Comparison of ENCODE assay signal across 18 mouse cellular contexts in the genomic region with DNA sequence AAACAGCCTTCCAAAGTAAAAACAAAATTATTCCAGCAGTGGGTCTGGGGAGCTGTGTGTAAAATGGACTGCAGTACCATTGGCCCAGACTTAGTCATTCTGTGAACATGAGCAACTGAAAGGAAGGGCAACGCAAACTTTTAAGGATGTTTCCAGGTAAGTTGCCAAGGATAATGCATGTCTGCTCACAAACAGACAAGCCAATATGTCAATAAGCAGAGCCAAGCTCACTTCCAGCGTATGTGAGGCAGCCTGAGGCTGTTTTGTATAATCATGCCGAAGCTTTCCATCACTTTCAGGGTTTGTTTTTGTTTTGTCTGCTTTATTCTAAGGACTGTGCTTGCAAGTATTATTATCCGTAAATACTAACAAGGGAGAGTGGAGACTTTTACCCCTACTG. TPM values are rescaled to one million over a fixed set of nuclear protein-coding genes. Genes with fewer than 3 reads are reported as not detected.
DNase-seq lines count a peak whose midpoint lies in the region; ATAC-seq and TF ChIP-seq lines count a peak whose summit lies in the region.
"Had no signal": no experiment of that assay in that cellular context is flagged by ENCODE, and none has a peak within 500 bp of the region (broad histone marks: within the 10 kb centered on the region; RNA-seq: fewer than 3 reads in every experiment).

No protein-coding gene starts in this region.

- no peak for TF ChIP-seq CTCF in forebrain, postnatal 0 days (IDR thresholded peaks at IDR 0.05; ENCODE audit: low read depth)
- TF ChIP-seq CTCF in hindbrain, postnatal 0 days (IDR thresholded peaks at IDR 0.05; ENCODE audit: low read depth) = no peak

- H3K9ac ChIP-seq in neural tube, embryonic 11.5 days (ENCODE audit: low read length) = no peak overlapping the region
- no peak overlapping the region for H3K9ac ChIP-seq in forebrain, postnatal 0 days
- H3K9ac ChIP-seq in hindbrain, postnatal 0 days (replicated peaks; ENCODE audit: low read length) = no peak overlapping the region
- no peak overlapping the region for H3K9ac ChIP-seq in neural tube, embryonic 15.5 days (replicated peaks)
- no peak overlapping the region for H3K9ac ChIP-seq in liver, embryonic 11.5 days (ENCODE audit: low read depth, low read length)

- no peak for DNase-seq in neural tube, embryonic 11.5 days (ENCODE audit: low spot score)
- no peak for DNase-seq in neural tube, embryonic 10.5 days (ENCODE audit: extremely low spot score, low spot score)
- peak; percentile 27 for DNase-seq in forebrain, postnatal 0 days
- peak; percentile 30 for DNase-seq in hindbrain, postnatal 0 days (ENCODE audit: low spot score)
- no peak for DNase-seq in thymus, postnatal 25 days
- no peak for DNase-seq in liver, embryonic 11.5 days (ENCODE audit: low spot score)
- no peak for DNase-seq in embryonic facial prominence, embryonic 10.5 days (ENCODE audit: low spot score)
- DNase-seq: adrenal gland, postnatal 25 days; B cell, adult 2 months; gastrocnemius, adult 2 months; kidney, adult 8-10 months; kidney, postnatal 36 days; lung, postnatal 14 days; right cerebral cortex, adult 18-20 months; thymus, adult 2 months had no signal

- H3K27me3 ChIP-seq in neural tube, embryonic 11.5 days (ENCODE audit: control insufficient read depth, insufficient read depth, low read length) = no peaks in the 10 kb centered on the region
- no peaks in the 10 kb centered on the region for H3K27me3 ChIP-seq in forebrain, postnatal 0 days (ENCODE audit: insufficient read depth, low read length)
- no peaks in the 10 kb centered on the region for H3K27me3 ChIP-seq in hindbrain, postnatal 0 days (ENCODE audit: insufficient read depth, low read length)
- H3K27me3 ChIP-seq in neural tube, embryonic 15.5 days (replicated peaks) = no peaks in the 10 kb centered on the region
- H3K27me3 ChIP-seq in liver, embryonic 11.5 days (replicated peaks; ENCODE audit: control insufficient read depth, insufficient read depth, low read length) = no peaks in the 10 kb centered on the region
- no peaks in the 10 kb centered on the region for H3K27me3 ChIP-seq in embryonic facial prominence, embryonic 10.5 days (replicated peaks; ENCODE audit: low read depth, poor library complexity, severe bottlenecking)

- peaks cover 20% of the 10 kb centered on the region for H3K4me1 ChIP-seq in neural tube, embryonic 11.5 days (ENCODE audit: control insufficient read depth, insufficient read depth, low read length)
- no peaks in the 10 kb centered on the region for H3K4me1 ChIP-seq in forebrain, postnatal 0 days (ENCODE audit: insufficient read depth)
- peaks cover 10% of the 10 kb centered on the region for H3K4me1 ChIP-seq in hindbrain, postnatal 0 days (ENCODE audit: insufficient read depth, low read length)
- peaks cover 22% of the 10 kb centered on the region for H3K4me1 ChIP-seq in neural tube, embryonic 15.5 days
- H3K4me1 ChIP-seq in liver, embryonic 11.5 days (replicated peaks; ENCODE audit: control insufficient read depth, insufficient read depth, low read length) = no peaks in the 10 kb centered on the region
- H3K4me1 ChIP-seq in embryonic facial prominence, embryonic 10.5 days = peaks cover 10% of the 10 kb centered on the region; the same call in 1 of the 2 replicates

- H3K4me2 ChIP-seq in neural tube, embryonic 11.5 days (ENCODE audit: low read depth) = peak overlapping the region; percentile 17; the same call in 1 of the 2 replicates
- no peak overlapping the region for H3K4me2 ChIP-seq in forebrain, postnatal 0 days (ENCODE audit: low read depth)
- H3K4me2 ChIP-seq in hindbrain, postnatal 0 days (ENCODE audit: low read depth, low read length) = peak overlapping the region; percentile 40
- H3K4me2 ChIP-seq in neural tube, embryonic 15.5 days = peak overlapping the region; percentile 15; the same call in 1 of the 2 replicates
- H3K4me2 ChIP-seq in liver, embryonic 11.5 days = no peak overlapping the region

- WGBS in neural tube, embryonic 11.5 days = 31% methylated on average over 4 of the region's 4 CpGs
- 7% methylated on average over 4 of the region's 4 CpGs for WGBS in forebrain, postnatal 0 days
- 12% methylated on average over 4 of the region's 4 CpGs for WGBS in hindbrain, postnatal 0 days
- WGBS in neural tube, embryonic 15.5 days = 14% methylated on average over 4 of the region's 4 CpGs
- 47% methylated on average over 4 of the region's 4 CpGs for WGBS in liver, embryonic 11.5 days
- WGBS in embryonic facial prominence, embryonic 10.5 days = 32% methylated on average over 4 of the region's 4 CpGs

- H3K4me3 ChIP-seq in neural tube, embryonic 11.5 days (ENCODE audit: low read depth, low read length) = no peak overlapping the region
- no peak overlapping the region for H3K4me3 ChIP-seq in forebrain, postnatal 0 days (ENCODE audit: low read depth, low read length)
- H3K4me3 ChIP-seq in hindbrain, postnatal 0 days (ENCODE audit: low read length) = no peak overlapping the region
- H3K4me3 ChIP-seq in neural tube, embryonic 15.5 days (replicated peaks) = no peak overlapping the region
- H3K4me3 ChIP-seq in liver, embryonic 11.5 days (ENCODE audit: low read depth, low read length) = no peak overlapping the region
- H3K4me3 ChIP-seq in embryonic facial prominence, embryonic 10.5 days = no peak overlapping the region
- H3K4me3 ChIP-seq: gastrocnemius, adult 2 months had no signal

- 0 out of 2 replicates have a peak overlapping the region, but pooled peaks have one; percentile 30 for H3K27ac ChIP-seq in neural tube, embryonic 11.5 days (ENCODE audit: low read depth, low read length)
- H3K27ac ChIP-seq in forebrain, postnatal 0 days (ENCODE audit: low read depth, low read length) = no peak overlapping the region
- peak overlapping the region; percentile 23 for H3K27ac ChIP-seq in hindbrain, postnatal 0 days
- peak overlapping the region; percentile 58 for H3K27ac ChIP-seq in neural tube, embryonic 15.5 days (replicated peaks)
- H3K27ac ChIP-seq in liver, embryonic 11.5 days (ENCODE audit: low read depth, low read length) = no peak overlapping the region
- no peak overlapping the region for H3K27ac ChIP-seq in embryonic facial prominence, embryonic 10.5 days (replicated peaks)
- H3K27ac ChIP-seq: gastrocnemius, adult 2 months had no signal

- no peaks in the 10 kb centered on the region for H3K36me3 ChIP-seq in neural tube, embryonic 11.5 days (ENCODE audit: control insufficient read depth, insufficient read depth, low read length)
- H3K36me3 ChIP-seq in forebrain, postnatal 0 days (ENCODE audit: insufficient read depth) = no peaks in the 10 kb centered on the region
- no peaks in the 10 kb centered on the region for H3K36me3 ChIP-seq in hindbrain, postnatal 0 days (ENCODE audit: insufficient read depth, low read length)
- no peaks in the 10 kb centered on the region for H3K36me3 ChIP-seq in neural tube, embryonic 15.5 days
- no peaks in the 10 kb centered on the region for H3K36me3 ChIP-seq in liver, embryonic 11.5 days (ENCODE audit: control insufficient read depth, insufficient read depth, low read length)
- H3K36me3 ChIP-seq in embryonic facial prominence, embryonic 10.5 days (replicated peaks) = no peaks in the 10 kb centered on the region

- no peaks in the 10 kb centered on the region for H3K9me3 ChIP-seq in neural tube, embryonic 11.5 days (ENCODE audit: control insufficient read depth, low read length)
- H3K9me3 ChIP-seq in forebrain, postnatal 0 days (ENCODE audit: low read length) = no peaks in the 10 kb centered on the region
- no peaks in the 10 kb centered on the region for H3K9me3 ChIP-seq in hindbrain, postnatal 0 days (ENCODE audit: low read length)
- H3K9me3 ChIP-seq in neural tube, embryonic 15.5 days (replicated peaks) = no peaks in the 10 kb centered on the region
- no peaks in the 10 kb centered on the region for H3K9me3 ChIP-seq in liver, embryonic 11.5 days (ENCODE audit: control insufficient read depth, low read length)
- H3K9me3 ChIP-seq in embryonic facial prominence, embryonic 10.5 days = no peaks in the 10 kb centered on the region

- peak; percentile 58 for ATAC-seq in neural tube, embryonic 11.5 days (ENCODE audit: insufficient read depth, low FRiP score, low TSS enrichment)
- ATAC-seq in forebrain, postnatal 0 days = peak; percentile 23; the same call in 1 of the 2 replicates
- ATAC-seq in hindbrain, postnatal 0 days = peak; percentile 53; the same call in 1 of the 2 replicates
- ATAC-seq in neural tube, embryonic 15.5 days (ENCODE audit: low FRiP score) = no peak
- no peak for ATAC-seq in liver, embryonic 11.5 days (replicated peaks; ENCODE audit: low FRiP score)

RNA-seq across cellular contexts. Expression of a gene that starts 15.9 kb away (rescaled TPM):
- polyA plus RNA-seq in neural tube, embryonic 11.5 days (2014; fragmentation: Nextera tagmentation; extraction: Ambion mirVana) = 16.1 and 16.8 TPM in 2 replicates
- 45.4 and 50.4 TPM in 2 replicates for total RNA-seq in forebrain, postnatal 0 days (2014; rRNA removed)
- polyA plus RNA-seq in forebrain, postnatal 0 days (2015; fragmentation: Nextera tagmentation; extraction: Ambion mirVana) = 3.9 and 5.6 TPM in 2 replicates
- total RNA-seq in hindbrain, postnatal 0 days (2014; rRNA removed) = 36.4 and 37.3 TPM in 2 replicates
- polyA plus RNA-seq in hindbrain, postnatal 0 days (2015; fragmentation: Nextera tagmentation; extraction: Ambion mirVana) = 4.4 and 4.7 TPM in 2 replicates
- polyA plus RNA-seq in neural tube, embryonic 15.5 days (2015; fragmentation: Nextera tagmentation; extraction: Ambion mirVana) = 7.8 and 10.2 TPM in 2 replicates
- 1.2 and 1.5 TPM in 2 replicates for polyA plus RNA-seq in liver, embryonic 11.5 days (2014; fragmentation: Nextera tagmentation; extraction: Ambion mirVana)
- polyA plus RNA-seq in embryonic facial prominence, embryonic 10.5 days (2016; fragmentation: Nextera tagmentation; extraction: Ambion mirVana) = 2.8 and 3.4 TPM in 2 replicates
- total RNA-seq: common myeloid progenitor, adult 5-6 weeks; granulocyte monocyte progenitor cell, adult 5-6 weeks had no signal

Comparison
In these comparisons a context has a peak if more than half of its experiments do, and no peak if none do; other contexts are left out.
1. ATAC-seq: peak in neural tube, embryonic 11.5 days (single experiment), forebrain, postnatal 0 days (single experiment) and hindbrain, postnatal 0 days (single experiment); none in neural tube, embryonic 15.5 days (single experiment) and liver, embryonic 11.5 days (single experiment).
2. DNase-seq: peak in forebrain, postnatal 0 days (single experiment) and hindbrain, postnatal 0 days (single experiment); none in neural tube, embryonic 11.5 days (single experiment), neural tube, embryonic 10.5 days (single experiment), thymus, postnatal 25 days (single experiment), liver, embryonic 11.5 days (single experiment) and embryonic facial prominence, embryonic 10.5 days (single experiment).
3. H3K27ac ChIP-seq: peak in neural tube, embryonic 11.5 days (single experiment), hindbrain, postnatal 0 days (single experiment) and neural tube, embryonic 15.5 days (single experiment); none in forebrain, postnatal 0 days (single experiment), liver, embryonic 11.5 days (single experiment) and embryonic facial prominence, embryonic 10.5 days (single experiment).
4. H3K4me2 ChIP-seq: peak in neural tube, embryonic 11.5 days (single experiment), hindbrain, postnatal 0 days (single experiment) and neural tube, embryonic 15.5 days (single experiment); none in forebrain, postnatal 0 days (single experiment) and liver, embryonic 11.5 days (single experiment).